Mouse (Mus musculus): ENCODE data around the gene Unc119. TPM values are rescaled to one million over a fixed set of nuclear protein-coding genes. Genes with fewer than 3 reads are reported as not detected.

The Unc119 gene
- polyA plus RNA-seq, 1 experiment: 38.5 TPM

GRCm38 (mm10) chr11:78364103-78364502 lies 20.8 kb downstream of the Unc119 start:
- Histone ChIP-seq H3K4me1 (ENCODE audit: control insufficient read depth, insufficient read depth, low read length) (peaks cover 9% of the 10 kb centered on the region), H3K4me3 (ENCODE audit: insufficient read depth, low read length) (no peak overlapping the region), H3K27ac (ENCODE audit: insufficient read depth, low read depth, low read length) (no peak overlapping the region)
- no peak for TF ChIP-seq POLR2A (IDR thresholded peaks at IDR 0.05; ENCODE audit: borderline replicate concordance, low read depth, low read length)
- no peak for TF ChIP-seq CTCF (IDR thresholded peaks at IDR 0.05; ENCODE audit: low read depth, low read length)

DNA sequence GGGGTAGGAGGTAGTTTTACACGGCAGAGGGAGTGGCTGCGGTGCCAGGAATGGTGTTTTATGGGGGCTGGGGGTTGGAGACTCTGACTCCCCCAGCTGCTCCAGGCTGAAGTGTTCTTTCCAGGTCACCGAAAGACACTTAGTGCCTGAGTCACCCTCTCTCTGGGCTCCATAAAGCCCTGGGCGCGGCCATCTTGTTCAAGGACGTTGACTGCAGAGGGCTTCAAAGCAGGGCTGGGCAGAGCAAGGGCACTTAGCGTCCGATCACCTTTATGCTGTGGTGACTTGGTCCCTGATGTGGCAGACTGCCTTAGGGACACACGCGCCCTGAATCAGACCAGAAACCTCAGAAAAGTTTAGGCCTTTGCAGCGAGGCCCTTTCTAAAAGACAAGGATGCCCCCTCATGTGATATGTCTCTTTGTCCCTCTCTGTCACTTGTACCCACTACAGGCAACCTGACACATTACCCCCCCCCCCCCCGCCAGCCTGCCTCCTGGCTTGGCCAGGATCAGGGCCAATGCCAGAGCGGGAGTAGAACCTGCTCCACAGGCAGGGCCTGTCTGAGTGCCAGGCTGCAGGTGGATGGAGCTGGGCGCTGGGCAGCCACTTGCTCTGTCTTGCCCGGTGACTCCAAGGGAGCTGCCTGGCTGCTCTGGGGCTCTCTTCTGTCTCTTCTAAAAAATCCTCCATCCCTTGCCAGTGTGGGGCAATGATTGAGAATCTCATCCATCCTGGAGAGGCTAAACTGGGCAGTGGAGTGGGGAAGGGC lies 24.4 kb downstream of the Unc119 start:
- no peak overlapping the region for H3K27ac ChIP-seq (ENCODE audit: insufficient read depth, low read depth, low read length)
- 0 out of 2 replicates have a peak, but pooled peaks cover 2% of the 10 kb centered on the region for H3K4me1 ChIP-seq (ENCODE audit: control insufficient read depth, insufficient read depth, low read length)
- H3K4me3 ChIP-seq (ENCODE audit: insufficient read depth, low read length): no peak overlapping the region
- TF ChIP-seq POLR2A (IDR thresholded peaks at IDR 0.05; ENCODE audit: borderline replicate concordance, low read depth, low read length): no peak
- TF ChIP-seq CTCF (IDR thresholded peaks at IDR 0.05; ENCODE audit: low read depth, low read length): no peak

- no peak for TF ChIP-seq CTCF (IDR thresholded peaks at IDR 0.05; ENCODE audit: low read depth, low read length)
- no peak for TF ChIP-seq POLR2A (IDR thresholded peaks at IDR 0.05; ENCODE audit: borderline replicate concordance, low read depth, low read length)
- peaks cover 4% of the 10 kb centered on the region for H3K4me1 ChIP-seq (ENCODE audit: control insufficient read depth, insufficient read depth, low read length)
- no peak overlapping the region for H3K27ac ChIP-seq (ENCODE audit: insufficient read depth, low read depth, low read length)
- no peak overlapping the region for H3K4me3 ChIP-seq (ENCODE audit: insufficient read depth, low read length)
Measured at GRCm38 (mm10) chr11:78370389-78370788, 27.1 kb downstream of the Unc119 start.

DNA sequence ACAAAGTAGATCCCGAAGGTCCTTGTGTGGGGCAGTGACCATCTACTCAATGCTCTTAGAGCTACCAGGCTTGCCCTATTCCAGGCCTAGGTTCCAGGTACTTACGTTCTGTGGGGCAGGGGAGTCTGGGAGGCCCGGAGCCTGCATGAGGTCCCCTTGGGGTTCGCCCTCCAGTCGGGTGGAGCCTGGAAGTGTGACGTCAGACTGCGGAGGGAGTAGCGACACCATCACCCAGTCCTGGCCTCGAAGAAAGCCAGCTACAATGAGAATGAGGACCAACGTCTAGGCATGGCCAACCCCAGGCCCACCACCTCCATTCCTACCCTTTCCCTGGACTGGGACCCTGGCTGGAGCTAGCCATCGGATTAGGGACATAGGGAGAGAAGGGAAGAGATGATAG lies 28.4 kb downstream of the Unc119 start:
- TF ChIP-seq POLR2A (IDR thresholded peaks at IDR 0.05; ENCODE audit: borderline replicate concordance, low read depth, low read length): no peak
- TF ChIP-seq CTCF (IDR thresholded peaks at IDR 0.05; ENCODE audit: low read depth, low read length): no peak
- Histone ChIP-seq H3K4me1 (ENCODE audit: control insufficient read depth, insufficient read depth, low read length) (peaks cover 12% of the 10 kb centered on the region), H3K4me3 (ENCODE audit: insufficient read depth, low read length) (no peak overlapping the region), H3K27ac (ENCODE audit: insufficient read depth, low read depth, low read length) (no peak overlapping the region)

- peaks cover 12% of the 10 kb centered on the region for H3K4me1 ChIP-seq (ENCODE audit: control insufficient read depth, insufficient read depth, low read length)
- TF ChIP-seq CTCF (IDR thresholded peaks at IDR 0.05; ENCODE audit: low read depth, low read length): no peak
- no peak for TF ChIP-seq POLR2A (IDR thresholded peaks at IDR 0.05; ENCODE audit: borderline replicate concordance, low read depth, low read length)
- no peak overlapping the region for H3K27ac ChIP-seq (ENCODE audit: insufficient read depth, low read depth, low read length)
- no peak overlapping the region for H3K4me3 ChIP-seq (ENCODE audit: insufficient read depth, low read length)
Measured at GRCm38 (mm10) chr11:78372166-78372565, 28.9 kb downstream of the Unc119 start.

DNA sequence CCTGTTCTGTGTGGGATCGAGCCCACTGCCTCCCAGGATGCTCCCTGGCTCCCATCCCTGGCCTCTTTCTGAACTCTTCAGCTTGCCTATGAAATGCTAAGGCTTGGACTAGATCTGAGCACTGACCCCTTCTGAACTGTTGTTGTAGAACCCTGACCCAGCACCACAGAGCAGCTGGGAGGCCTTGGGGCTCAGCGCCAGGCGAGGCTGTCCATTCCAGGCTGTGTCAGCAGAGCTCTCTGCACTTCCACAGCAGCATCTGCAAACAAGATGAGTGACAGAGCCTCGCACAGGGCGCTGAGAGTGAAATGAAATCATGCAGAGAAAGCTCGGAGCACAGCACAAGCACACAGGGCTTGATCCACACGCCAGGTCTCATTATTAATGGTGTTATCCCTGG lies 29.3 kb downstream of the Unc119 start:
- TF ChIP-seq CTCF (IDR thresholded peaks at IDR 0.05; ENCODE audit: low read depth, low read length) (no peak), POLR2A (IDR thresholded peaks at IDR 0.05; ENCODE audit: borderline replicate concordance, low read depth, low read length) (no peak)
- no peak overlapping the region for H3K4me3 ChIP-seq (ENCODE audit: insufficient read depth, low read length)
- H3K27ac ChIP-seq (ENCODE audit: insufficient read depth, low read depth, low read length): no peak overlapping the region
- peaks cover 12% of the 10 kb centered on the region for H3K4me1 ChIP-seq (ENCODE audit: control insufficient read depth, insufficient read depth, low read length)

DNA sequence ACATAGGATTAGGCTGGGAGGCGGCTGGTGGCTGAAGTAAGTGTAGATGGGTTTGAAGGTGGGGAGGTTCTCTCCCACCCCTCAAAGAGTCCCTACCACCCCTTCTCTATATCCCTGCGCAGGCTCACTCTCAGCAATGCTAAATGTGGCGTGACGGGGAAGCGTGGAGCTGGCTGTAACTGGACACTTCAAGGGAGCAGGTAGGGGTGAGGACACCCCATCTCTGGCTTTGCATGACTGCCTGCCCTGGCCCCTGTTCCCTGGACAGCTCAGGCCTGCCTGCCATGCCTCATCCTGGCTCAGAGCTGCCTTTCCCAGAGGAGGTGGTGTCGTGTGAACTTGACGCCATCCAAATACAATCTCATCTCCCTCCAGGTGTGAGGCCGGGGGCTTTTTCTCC lies 30.9 kb downstream of the Unc119 start:
- Histone ChIP-seq H3K4me3 (ENCODE audit: insufficient read depth, low read length) (no peak overlapping the region), H3K27ac (ENCODE audit: insufficient read depth, low read depth, low read length) (no peak overlapping the region), H3K4me1 (ENCODE audit: control insufficient read depth, insufficient read depth, low read length) (peaks cover 12% of the 10 kb centered on the region)
- TF ChIP-seq CTCF (IDR thresholded peaks at IDR 0.05; ENCODE audit: low read depth, low read length) (no peak), POLR2A (IDR thresholded peaks at IDR 0.05; ENCODE audit: borderline replicate concordance, low read depth, low read length) (no peak)

- H3K4me3 ChIP-seq (ENCODE audit: insufficient read depth, low read length): no peak overlapping the region
- no peak overlapping the region for H3K27ac ChIP-seq (ENCODE audit: insufficient read depth, low read depth, low read length)
- H3K4me1 ChIP-seq (ENCODE audit: control insufficient read depth, insufficient read depth, low read length): peaks cover 26% of the 10 kb centered on the region
- TF ChIP-seq POLR2A (IDR thresholded peaks at IDR 0.05; ENCODE audit: borderline replicate concordance, low read depth, low read length) (no peak), CTCF (IDR thresholded peaks at IDR 0.05; ENCODE audit: low read depth, low read length) (no peak)
Measured at GRCm38 (mm10) chr11:78377549-78378159, 34.4 kb downstream of the Unc119 start.

DNA sequence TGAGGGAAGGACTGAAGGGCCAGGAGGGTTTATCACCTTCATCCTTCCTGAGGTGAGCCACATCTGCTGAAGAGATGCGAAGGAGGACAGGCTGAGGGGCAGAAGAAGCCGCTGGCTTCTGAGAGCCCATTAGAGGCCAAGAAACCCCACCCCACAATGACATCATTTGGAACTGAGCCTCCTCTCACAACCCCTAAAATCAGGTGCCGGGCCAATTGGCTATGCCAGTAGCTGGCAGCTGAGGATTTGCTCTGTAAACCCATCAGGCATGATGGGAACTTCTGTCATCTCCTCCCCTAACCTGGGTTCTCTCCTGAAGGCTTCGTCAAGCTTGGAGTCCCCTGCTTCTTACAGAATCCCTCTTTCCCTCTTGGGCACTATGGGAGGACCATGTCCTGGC lies 37.1 kb downstream of the Unc119 start:
- no peak overlapping the region for H3K4me3 ChIP-seq (ENCODE audit: insufficient read depth, low read length)
- H3K27ac ChIP-seq (ENCODE audit: insufficient read depth, low read depth, low read length): no peak overlapping the region
- no peak for TF ChIP-seq POLR2A (IDR thresholded peaks at IDR 0.05; ENCODE audit: borderline replicate concordance, low read depth, low read length)
- no peak for TF ChIP-seq CTCF (IDR thresholded peaks at IDR 0.05; ENCODE audit: low read depth, low read length)
- peaks cover 26% of the 10 kb centered on the region for H3K4me1 ChIP-seq (ENCODE audit: control insufficient read depth, insufficient read depth, low read length)

- Histone ChIP-seq H3K4me1 (ENCODE audit: control insufficient read depth, insufficient read depth, low read length) (peaks cover 20% of the 10 kb centered on the region), H3K4me3 (ENCODE audit: insufficient read depth, low read length) (no peak overlapping the region), H3K27ac (ENCODE audit: insufficient read depth, low read depth, low read length) (no peak overlapping the region)
- TF ChIP-seq CTCF (IDR thresholded peaks at IDR 0.05; ENCODE audit: low read depth, low read length): no peak
- no peak for TF ChIP-seq POLR2A (IDR thresholded peaks at IDR 0.05; ENCODE audit: borderline replicate concordance, low read depth, low read length)
Measured at GRCm38 (mm10) chr11:78380996-78381395, 37.7 kb downstream of the Unc119 start.
